Mouse (Mus musculus) liver, adult (tissue): ENCODE measurements around the gene Enho.
A peak's percentile ranks its signal among the peaks of the same experiment; 100 is the strongest.

Experiments used
- GATA4 ChIP-seq: IDR thresholded peaks from 2 replicates; pipeline ENCODE4 v1.6.1; 2014; ENCODE audit warnings: mild to moderate bottlenecking, low read length; ENCODE audit not compliant: insufficient replicate concordance

Gene Enho

GRCm38 (mm10) chr4:41636882-41637635 is 3.1 kb downstream of the Enho start:
- peak; percentile 35; the same call in 1 of the 2 replicates for TF ChIP-seq GATA4

GRCm38 (mm10) chr4:41636366-41636765 is 3.8 kb downstream of the Enho start:
- no peak for TF ChIP-seq GATA4

GRCm38 (mm10) chr4:41635906-41636305 is 4.2 kb downstream of the Enho start:
- no peak for TF ChIP-seq GATA4

- no peak for TF ChIP-seq GATA4
These were observed 4.9 kb downstream of the Enho start for GRCm38 (mm10) chr4:41635224-41635623.

GRCm38 (mm10) chr4:41634631-41635030 is 5.5 kb downstream of the Enho start:
- TF ChIP-seq GATA4, result no peak

GRCm38 (mm10) chr4:41633001-41633400 is 7.1 kb downstream of the Enho start:
- no peak for TF ChIP-seq GATA4

- peak; percentile 4; the same call in 1 of the 2 replicates for TF ChIP-seq GATA4
These were observed 8.7 kb downstream of the Enho start for GRCm38 (mm10) chr4:41631390-41631789.

- no peak for TF ChIP-seq GATA4
These were observed 9.9 kb downstream of the Enho start for GRCm38 (mm10) chr4:41630196-41630595.

- TF ChIP-seq GATA4, result no peak
These were observed 11.8 kb downstream of the Enho start for GRCm38 (mm10) chr4:41628202-41628927.

- no peak for TF ChIP-seq GATA4
These were observed 18.1 kb downstream of the Enho start for GRCm38 (mm10) chr4:41622071-41622470.

GRCm38 (mm10) chr4:41618916-41619746 is 21.0 kb downstream of the Enho start:
- TF ChIP-seq GATA4, result no peak

- no peak for TF ChIP-seq GATA4
These were observed 24.2 kb downstream of the Enho start for GRCm38 (mm10) chr4:41615661-41616599.

GRCm38 (mm10) chr4:41614156-41614555 is 26.0 kb downstream of the Enho start:
- TF ChIP-seq GATA4, result no peak

GRCm38 (mm10) chr4:41612166-41612565 is 28.0 kb downstream of the Enho start:
- no peak for TF ChIP-seq GATA4
